Mouse (Mus musculus): Measurements from ENCODE around the gene 1700013G24Rik. TPM values are rescaled to one million over a fixed set of nuclear protein-coding genes. Genes with fewer than 3 reads are reported as not detected.
"Not testable (repeated sequence)": the region's sequence is repeated elsewhere in the genome, so short reads cannot be mapped to it uniquely, and the experiment has no call there.

Gene 1700013G24Rik
- polyA plus RNA-seq, 2 experiments = not detected

DNA sequence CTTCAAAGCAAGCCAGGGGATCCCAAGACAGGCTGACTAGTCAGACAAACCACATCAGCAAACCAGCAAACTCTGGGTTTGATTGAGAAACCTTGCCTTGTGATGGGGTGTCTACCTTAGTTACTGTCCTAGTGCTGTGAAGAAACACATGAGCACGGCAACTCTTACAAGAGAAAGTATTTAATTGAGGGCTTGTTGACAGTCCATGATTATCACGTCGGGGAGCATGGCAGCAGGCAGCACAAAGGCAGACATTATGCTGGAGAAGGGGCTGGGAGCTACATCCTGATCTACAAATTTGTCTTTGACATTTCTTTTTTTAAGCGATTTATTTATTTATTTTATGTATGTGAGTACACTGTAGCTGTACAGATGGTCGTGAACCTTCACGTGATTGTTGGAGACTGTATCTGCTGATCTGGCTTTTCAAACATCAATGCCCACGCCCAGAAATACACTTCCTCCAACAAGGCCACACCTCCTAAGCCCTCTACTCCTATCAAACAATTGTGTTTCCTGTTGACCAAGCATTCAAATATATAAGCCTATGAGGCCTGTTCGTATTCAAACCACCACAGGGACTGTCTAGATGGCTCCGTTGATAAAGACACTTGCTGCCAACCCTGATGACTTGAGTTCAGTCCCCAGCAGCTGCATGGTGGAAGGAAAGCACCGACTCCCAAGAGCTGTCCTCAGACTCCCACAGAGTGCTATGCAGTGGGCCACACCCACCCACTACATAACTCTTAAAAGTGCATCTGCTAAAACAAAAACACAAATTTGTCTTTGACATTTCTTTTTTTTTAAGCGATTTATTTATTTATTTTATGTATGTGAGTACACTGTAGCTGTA is 35.1 kb upstream of the 1700013G24Rik start:
- no peak overlapping the region for H3K4me2 ChIP-seq (ENCODE audit: low read depth)
- DNase-seq (ENCODE audit: low read depth in 3 of 3, low spot score in 3 of 3) = no peak
- WGBS (ENCODE audit: insufficient replicate concordance) = 25% methylated on average over 11 of the region's 11 CpGs
- no peak overlapping the region for H3K4me3 ChIP-seq (ENCODE audit: insufficient read depth in 1 of 2, low read depth in 2 of 2, low read length in 2 of 2)
- H3K36me3 ChIP-seq (replicated peaks; ENCODE audit: control insufficient read depth, insufficient read depth, low read depth) = no peaks in the 10 kb centered on the region
- H3K27ac ChIP-seq = no peak overlapping the region
- no peak overlapping the region for H3K9ac ChIP-seq (replicated peaks)
- no peaks in the 10 kb centered on the region for H3K9me3 ChIP-seq (ENCODE audit: control insufficient read depth, low read length)
- no peaks in the 10 kb centered on the region for H3K4me1 ChIP-seq (replicated peaks; ENCODE audit: control insufficient read depth in 2 of 2, insufficient read depth in 2 of 2, low read length in 1 of 2)
- TF ChIP-seq EP300 (IDR thresholded peaks at IDR 0.05; ENCODE audit: low read depth) = no peak
- TF ChIP-seq CTCF (IDR thresholded peaks at IDR 0.05; ENCODE audit: low read depth) = no peak
- H3K27me3 ChIP-seq (ENCODE audit: control insufficient read depth, insufficient read depth, low read length) = no peaks in the 10 kb centered on the region
- ATAC-seq (ENCODE audit: insufficient read depth) = no peak

DNA sequence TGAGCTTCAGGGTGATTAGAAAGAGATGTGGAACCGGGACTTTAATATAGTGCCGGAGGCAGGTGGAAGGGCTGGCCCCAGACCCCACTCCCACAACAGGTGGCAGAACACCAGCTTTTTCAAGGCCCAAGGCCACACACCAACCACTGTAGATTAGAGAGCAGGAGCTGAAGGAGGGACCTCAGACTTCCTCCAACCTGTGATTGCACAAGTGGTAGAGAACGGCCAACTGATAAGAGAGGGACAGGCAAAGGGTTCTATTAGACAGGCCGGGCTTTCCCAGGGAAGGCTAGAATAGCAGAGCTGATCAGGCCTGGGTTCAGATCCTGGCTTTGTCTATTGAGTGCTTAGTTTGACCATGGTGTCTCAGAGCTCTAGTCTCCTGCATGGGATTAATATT is 22.6 kb upstream of the 1700013G24Rik start, which contains the start of gene Cela3b:
Gene Cela3b (minus strand): TSS at position 39 of the 400 bp plus-strand sequence.
- ATAC-seq (ENCODE audit: insufficient read depth) (no peak), DNase-seq (ENCODE audit: low read depth in 3 of 3, low spot score in 3 of 3) (no peak)
- no peaks in the 10 kb centered on the region for H3K27me3 ChIP-seq (ENCODE audit: control insufficient read depth, insufficient read depth, low read length)
- H3K36me3 ChIP-seq (replicated peaks; ENCODE audit: control insufficient read depth, insufficient read depth, low read depth) = no peaks in the 10 kb centered on the region
- no peaks in the 10 kb centered on the region; a peak in 1 of 4 replicates for H3K4me1 ChIP-seq (replicated peaks; ENCODE audit: control insufficient read depth in 2 of 2, insufficient read depth in 2 of 2, low read length in 1 of 2)
- H3K9ac ChIP-seq (replicated peaks) = no peak within 1 kb of the TSS
- H3K4me3 ChIP-seq (ENCODE audit: insufficient read depth in 1 of 2, low read depth in 2 of 2, low read length in 2 of 2) = no peak within 1 kb of the TSS
- H3K9me3 ChIP-seq (ENCODE audit: control insufficient read depth, low read length) = no peaks in the 10 kb centered on the region
- H3K27ac ChIP-seq = no peak within 1 kb of the TSS
- H3K4me2 ChIP-seq (ENCODE audit: low read depth) = no peak within 1 kb of the TSS
- WGBS (ENCODE audit: insufficient replicate concordance) = 31% methylated on average over 4 of the region's 4 CpGs
- TF ChIP-seq EP300 (IDR thresholded peaks at IDR 0.05; ENCODE audit: low read depth) = no peak
- TF ChIP-seq CTCF (IDR thresholded peaks at IDR 0.05; ENCODE audit: low read depth) = no peak

DNA sequence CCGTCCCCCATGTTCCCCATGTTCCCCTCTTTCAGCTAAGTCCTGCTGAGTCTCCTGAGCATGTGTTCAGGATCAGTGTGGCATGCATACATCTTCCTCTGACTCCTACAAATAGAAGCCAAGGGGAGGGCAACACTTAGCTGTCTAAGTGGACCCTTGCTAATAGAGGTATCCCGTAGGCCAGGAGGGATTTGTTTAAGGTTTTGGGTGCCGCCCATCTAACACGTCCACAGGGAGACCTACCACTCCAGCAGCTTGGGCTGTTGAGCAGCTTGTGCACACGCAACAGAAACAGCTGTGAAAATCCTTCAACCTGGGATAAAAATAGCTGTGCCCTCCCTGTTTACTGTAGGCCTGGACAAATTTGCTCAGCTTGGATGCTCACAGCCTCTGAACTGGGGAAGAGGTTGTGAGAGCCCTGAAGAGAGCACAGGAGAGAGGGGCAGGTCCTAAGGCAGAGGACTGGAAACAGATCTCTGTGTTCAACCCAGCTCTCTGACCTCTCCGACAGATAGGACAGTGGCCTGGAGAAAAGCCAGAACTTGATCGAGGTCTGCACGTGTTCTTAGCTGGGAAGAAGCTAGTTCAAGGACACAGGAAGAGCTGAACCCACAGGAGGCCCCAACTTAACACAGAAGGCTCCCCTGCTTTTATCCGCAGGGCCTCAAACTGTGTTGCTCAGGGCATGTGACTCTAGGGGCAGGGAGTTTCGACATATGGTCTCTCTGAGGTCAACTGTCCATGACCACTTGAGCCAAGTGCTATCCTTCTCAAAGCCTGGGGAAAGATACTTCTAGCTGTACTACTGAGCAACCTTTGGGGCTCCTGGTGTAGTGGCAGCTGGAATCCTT is 20.2 kb upstream of the 1700013G24Rik start:
- not testable (repeated sequence) for H3K27ac ChIP-seq; DNase-seq (ENCODE audit: low read depth in 3 of 3, low spot score in 3 of 3)
- peak; percentile 47; the same call in 1 of the 2 replicates for ATAC-seq (ENCODE audit: insufficient read depth)

DNA sequence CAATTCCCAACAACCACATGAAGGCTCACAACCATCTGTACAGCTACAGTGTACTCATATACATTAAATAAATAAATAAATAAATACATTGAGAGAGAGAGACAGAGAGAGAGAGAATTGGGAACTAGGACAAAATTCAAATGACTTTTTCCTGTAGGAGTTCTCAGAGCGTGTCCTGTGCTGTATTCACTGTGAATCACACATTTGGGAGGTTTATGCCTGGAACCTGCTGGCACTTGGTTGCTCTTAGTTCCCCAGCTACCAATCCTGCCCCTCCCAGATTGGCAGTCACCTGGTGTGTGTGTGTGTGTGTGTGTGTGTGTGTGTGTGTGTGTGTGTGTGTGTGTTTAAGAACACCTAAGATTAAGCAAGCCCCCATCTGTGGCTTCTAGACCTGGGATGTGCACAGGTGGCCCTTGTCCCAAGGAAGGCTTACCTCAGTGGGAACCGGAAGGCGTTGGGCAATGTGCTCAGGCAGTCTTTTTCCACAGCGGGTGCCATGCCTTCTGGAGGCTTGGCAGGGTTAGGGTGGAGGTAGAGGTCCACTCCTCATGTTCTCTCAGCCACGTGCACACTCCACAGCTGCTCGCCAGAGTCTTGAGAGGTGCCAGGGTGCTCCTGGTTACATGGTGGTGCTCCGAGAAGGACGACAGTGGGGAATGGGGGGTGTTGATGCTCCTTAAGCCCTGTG is 16.0 kb upstream of the 1700013G24Rik start:
- Histone ChIP-seq H3K4me2 (ENCODE audit: low read depth) (no peak overlapping the region), H3K27ac (no peak overlapping the region), H3K4me3 (ENCODE audit: insufficient read depth in 1 of 2, low read depth in 2 of 2, low read length in 2 of 2) (no peak overlapping the region), H3K36me3 (replicated peaks; ENCODE audit: control insufficient read depth, insufficient read depth, low read depth) (no peaks in the 10 kb centered on the region), H3K27me3 (ENCODE audit: control insufficient read depth, insufficient read depth, low read length) (no peaks in the 10 kb centered on the region), H3K9me3 (ENCODE audit: control insufficient read depth, low read length) (no peaks in the 10 kb centered on the region), H3K4me1 (replicated peaks; ENCODE audit: control insufficient read depth in 2 of 2, insufficient read depth in 2 of 2, low read length in 1 of 2) (peaks cover 17 to 18% of the 10 kb centered on the region in 2 experiments), H3K9ac (replicated peaks) (no peak overlapping the region)
- DNase-seq (ENCODE audit: low read depth in 3 of 3, low spot score in 3 of 3) = no peak
- no peak for ATAC-seq (ENCODE audit: insufficient read depth)
- TF ChIP-seq CTCF (IDR thresholded peaks at IDR 0.05; ENCODE audit: low read depth) = no peak
- TF ChIP-seq EP300 (IDR thresholded peaks at IDR 0.05; ENCODE audit: low read depth) = no peak
- WGBS (ENCODE audit: insufficient replicate concordance) = 76% methylated on average over 8 of the region's 8 CpGs

More for the DNA sequence above, 20.2 kb upstream of the 1700013G24Rik start:
- whole genome bisulfite sequencing (ENCODE audit: insufficient replicate concordance) = 52% methylated on average over 10 of the region's 10 CpGs
- H3K4me3 ChIP-seq (ENCODE audit: insufficient read depth in 1 of 2, low read depth in 2 of 2, low read length in 2 of 2); H3K4me2 ChIP-seq (ENCODE audit: low read depth); H3K9ac ChIP-seq (replicated peaks); H3K27me3 ChIP-seq (ENCODE audit: control insufficient read depth, insufficient read depth, low read length); H3K4me1 ChIP-seq (replicated peaks; ENCODE audit: control insufficient read depth in 2 of 2, insufficient read depth in 2 of 2, low read length in 1 of 2); H3K9me3 ChIP-seq (ENCODE audit: control insufficient read depth, low read length); H3K36me3 ChIP-seq (replicated peaks; ENCODE audit: control insufficient read depth, insufficient read depth, low read depth): not testable (repeated sequence)
